ENCODE assay signal across 10 mouse cellular contexts in the genomic region with DNA sequence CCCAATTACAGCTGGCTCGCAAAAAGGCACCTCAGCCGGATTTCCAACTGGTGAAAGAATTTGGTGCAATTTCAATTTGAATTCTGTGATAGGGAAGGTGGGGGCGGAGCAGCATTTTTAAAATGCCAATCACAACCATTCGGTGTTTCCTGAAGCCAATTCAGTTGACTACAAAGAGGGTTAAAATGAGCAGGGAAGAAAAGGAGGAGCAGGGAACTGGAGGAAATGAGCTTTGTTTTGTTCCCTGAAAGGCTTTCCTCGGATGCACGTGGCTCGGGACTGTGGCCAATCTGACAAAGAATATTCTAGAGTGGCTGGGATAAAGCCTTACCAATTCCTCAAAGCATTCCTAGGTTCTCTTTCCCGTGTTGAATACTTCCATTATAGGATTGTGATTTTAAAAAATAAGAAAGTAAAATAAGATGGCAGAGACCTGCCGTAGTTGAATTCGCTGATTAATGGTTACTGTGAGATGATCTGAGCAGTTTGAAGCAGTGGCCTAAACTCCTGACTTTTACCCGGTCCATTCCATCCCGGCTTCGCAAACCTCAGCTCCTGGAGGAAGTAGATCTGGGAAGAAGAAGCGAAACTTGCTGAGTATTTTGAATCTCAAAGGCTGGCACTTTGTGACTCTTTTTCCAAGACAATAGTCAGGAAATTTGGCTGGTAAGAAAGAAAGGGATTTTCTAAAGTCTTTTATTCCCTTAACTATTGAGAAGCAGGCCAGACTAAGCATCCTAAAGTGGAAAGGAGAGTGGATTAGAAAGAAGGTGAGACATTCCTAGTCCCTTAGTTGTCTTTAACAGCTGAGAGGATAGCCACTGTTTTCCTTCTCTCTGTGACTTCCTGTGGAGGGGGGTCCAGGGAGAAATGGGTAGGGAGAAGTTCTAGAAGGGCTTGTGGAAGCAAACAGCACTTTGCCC.
DNase-seq lines count a peak whose midpoint lies in the region; ATAC-seq and TF ChIP-seq lines count a peak whose summit lies in the region.
"Had no signal": no experiment of that assay in that cellular context is flagged by ENCODE, and none has a peak within 500 bp of the region (broad histone marks: within the 10 kb centered on the region; RNA-seq: fewer than 3 reads in every experiment).

No protein-coding gene starts in this region.

- WGBS in lung, embryonic 15.5 days = 57% methylated on average over 14 of the region's 14 CpGs
- 16% methylated on average over 14 of the region's 14 CpGs for WGBS in forebrain, embryonic 15.5 days
- WGBS in kidney, adult 2 months = 59% methylated on average over 14 of the region's 14 CpGs
- 57% methylated on average over 14 of the region's 14 CpGs for WGBS in stomach, embryonic 15.5 days

- TF ChIP-seq CTCF in kidney, adult 2 months (conservative IDR thresholded peaks at IDR 0.05; ENCODE audit: insufficient read depth, insufficient read length, low read depth, low read length) = no peak

- H3K27me3 ChIP-seq in lung, embryonic 15.5 days = no peaks in the 10 kb centered on the region
- no peaks in the 10 kb centered on the region for H3K27me3 ChIP-seq in forebrain, embryonic 15.5 days
- no peaks in the 10 kb centered on the region for H3K27me3 ChIP-seq in kidney, adult 2 months (replicated peaks; ENCODE audit: control insufficient read depth, insufficient read depth, low read length)
- no peaks in the 10 kb centered on the region for H3K27me3 ChIP-seq in stomach, embryonic 15.5 days (replicated peaks)
- H3K27me3 ChIP-seq: embryonic facial prominence, embryonic 13.5 days had no signal

- H3K9me3 ChIP-seq in lung, embryonic 15.5 days = no peaks in the 10 kb centered on the region
- H3K9me3 ChIP-seq in forebrain, embryonic 15.5 days = no peaks in the 10 kb centered on the region
- H3K9me3 ChIP-seq in stomach, embryonic 15.5 days = no peaks in the 10 kb centered on the region
- H3K9me3 ChIP-seq: embryonic facial prominence, embryonic 13.5 days had no signal

- H3K36me3 ChIP-seq in lung, embryonic 15.5 days = no peaks in the 10 kb centered on the region
- no peaks in the 10 kb centered on the region for H3K36me3 ChIP-seq in forebrain, embryonic 15.5 days
- no peaks in the 10 kb centered on the region for H3K36me3 ChIP-seq in kidney, adult 2 months (ENCODE audit: control insufficient read depth, insufficient read depth, low read length)
- no peaks in the 10 kb centered on the region for H3K36me3 ChIP-seq in stomach, embryonic 15.5 days
- H3K36me3 ChIP-seq: embryonic facial prominence, embryonic 13.5 days had no signal

- H3K4me2 ChIP-seq in lung, embryonic 15.5 days = no peak overlapping the region
- H3K4me2 ChIP-seq in forebrain, embryonic 15.5 days (replicated peaks) = no peak overlapping the region
- no peak overlapping the region for H3K4me2 ChIP-seq in stomach, embryonic 15.5 days
- H3K4me2 ChIP-seq: embryonic facial prominence, embryonic 13.5 days had no signal

- TF ChIP-seq POLR2A in kidney, adult 2 months (IDR thresholded peaks at IDR 0.05; ENCODE audit: low read depth, low read length) = no peak

- no peak for DNase-seq in lung, postnatal 4 days
- DNase-seq in kidney, adult 2 months = peak; percentile 67
- no peak for DNase-seq in testis, postnatal 14 days (ENCODE audit: low spot score)
- DNase-seq in urinary bladder, adult 18-20 months (ENCODE audit: low spot score in 2 of 2) = no peak
- DNase-seq: right cerebral cortex, adult 18-20 months had no signal

- no peak overlapping the region for H3K9ac ChIP-seq in lung, embryonic 15.5 days
- no peak overlapping the region for H3K9ac ChIP-seq in forebrain, embryonic 15.5 days (replicated peaks)
- no peak overlapping the region for H3K9ac ChIP-seq in stomach, embryonic 15.5 days
- H3K9ac ChIP-seq: embryonic facial prominence, embryonic 13.5 days had no signal

- peak overlapping the region; percentile 31 for H3K27ac ChIP-seq in lung, embryonic 15.5 days
- 0 out of 2 replicates have a peak overlapping the region, but pooled peaks have one; percentile 16 for H3K27ac ChIP-seq in forebrain, embryonic 15.5 days (replicated peaks)
- H3K27ac ChIP-seq in kidney, adult 2 months (ENCODE audit: insufficient read depth, low read depth, low read length) = peak overlapping the region; percentile 63
- peak overlapping the region; percentile 14; the same call in 1 of the 2 replicates for H3K27ac ChIP-seq in stomach, embryonic 15.5 days
- H3K27ac ChIP-seq: embryonic facial prominence, embryonic 13.5 days had no signal

- no peak for ATAC-seq in lung, embryonic 15.5 days (ENCODE audit: borderline replicate concordance, extremely low read depth, low FRiP score, low TSS enrichment)
- ATAC-seq in forebrain, embryonic 15.5 days (replicated peaks) = peak; percentile 58
- no peak for ATAC-seq in stomach, embryonic 15.5 days (ENCODE audit: insufficient read depth, low FRiP score, low read depth)
- ATAC-seq: inflammation-experienced regulatory T-cells, adult 6 months had no signal

- peaks cover 48% of the 10 kb centered on the region for H3K4me1 ChIP-seq in lung, embryonic 15.5 days
- peaks cover 13% of the 10 kb centered on the region for H3K4me1 ChIP-seq in forebrain, embryonic 15.5 days
- peaks cover 29% of the 10 kb centered on the region for H3K4me1 ChIP-seq in kidney, adult 2 months (ENCODE audit: control insufficient read depth, insufficient read depth, low read length)
- peaks cover 4% of the 10 kb centered on the region; the same call in 1 of the 2 replicates for H3K4me1 ChIP-seq in stomach, embryonic 15.5 days

- H3K4me3 ChIP-seq in lung, embryonic 15.5 days = no peak overlapping the region
- H3K4me3 ChIP-seq in forebrain, embryonic 15.5 days = no peak overlapping the region
- no peak overlapping the region for H3K4me3 ChIP-seq in kidney, adult 2 months (ENCODE audit: insufficient read depth, low read depth, low read length)
- no peak overlapping the region for H3K4me3 ChIP-seq in stomach, embryonic 15.5 days (replicated peaks)
- H3K4me3 ChIP-seq: embryonic facial prominence, embryonic 13.5 days had no signal
